Mouse (Mus musculus): ENCODE data around the gene Zfp541. TPM values are rescaled to one million over a fixed set of nuclear protein-coding genes. Genes with fewer than 3 reads are reported as not detected.
A peak's percentile ranks its signal among the peaks of the same experiment; 100 is the strongest.

Gene Zfp541
- polyA plus RNA-seq, 1 experiment from 2014 or later, result not detected

DNA sequence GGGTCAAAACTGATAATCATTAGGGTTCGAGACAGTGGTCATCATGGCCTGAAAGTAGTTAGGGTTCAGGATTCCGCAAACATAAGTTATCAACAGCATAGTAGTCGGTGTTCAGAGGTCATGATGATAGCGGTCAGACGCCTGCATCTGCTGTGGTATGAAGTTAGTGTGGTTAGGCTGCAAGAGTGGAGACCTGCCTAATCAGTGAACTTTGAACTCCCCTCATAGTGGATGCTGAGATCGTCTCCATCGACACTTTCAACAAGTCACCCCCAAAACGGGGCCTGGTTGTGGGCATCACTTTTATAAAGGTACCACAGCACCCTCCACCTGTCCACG, 58.6 kb downstream of the Zfp541 start:
- H3K4me1 ChIP-seq, result peaks cover 15% of the 10 kb centered on the region
- H3K4me2 ChIP-seq (replicated peaks), result peak overlapping the region; percentile 64
- ATAC-seq (replicated peaks), result no peak; the same call in none of the 2 replicates
- no peak overlapping the region for H3K27ac ChIP-seq (replicated peaks)
- peak overlapping the region; percentile 87 for H3K9ac ChIP-seq (replicated peaks)
- H3K27me3 ChIP-seq, result no peaks in the 10 kb centered on the region
- WGBS, result 54% methylated on average over 9 of the region's 9 CpGs
- H3K4me3 ChIP-seq, result peak overlapping the region; percentile 87
- H3K9me3 ChIP-seq, result no peaks in the 10 kb centered on the region
- peaks cover 22% of the 10 kb centered on the region for H3K36me3 ChIP-seq

DNA sequence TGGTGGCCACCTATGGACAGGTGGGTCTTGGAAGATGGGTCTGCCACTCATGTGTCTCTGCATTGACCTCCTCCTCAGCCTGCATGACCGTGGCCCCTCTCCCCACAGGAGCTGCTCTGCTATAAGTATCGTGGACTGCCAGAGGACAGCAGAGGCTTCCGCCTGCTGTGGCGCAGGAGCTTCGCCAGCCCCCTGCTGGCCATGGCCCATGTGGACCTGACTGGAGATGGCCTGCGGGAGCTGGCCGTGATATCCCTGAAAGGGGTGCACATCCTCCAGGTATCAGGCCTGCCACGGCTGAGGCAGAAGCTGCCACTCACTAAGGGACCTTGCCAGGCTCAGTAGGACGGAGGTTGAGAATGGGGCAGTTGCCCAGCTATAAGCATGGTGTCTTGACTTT, 64.2 kb downstream of the Zfp541 start:
- 0 out of 2 replicates have a peak, but pooled peaks cover 3% of the 10 kb centered on the region for H3K36me3 ChIP-seq
- H3K4me1 ChIP-seq, result peaks cover 25% of the 10 kb centered on the region
- ATAC-seq (replicated peaks), result no peak
- H3K9ac ChIP-seq (replicated peaks), result no peak overlapping the region
- no peaks in the 10 kb centered on the region for H3K9me3 ChIP-seq
- H3K4me2 ChIP-seq (replicated peaks), result no peak overlapping the region
- no peaks in the 10 kb centered on the region for H3K27me3 ChIP-seq
- WGBS, result 84% methylated on average over 9 of the region's 9 CpGs
- H3K4me3 ChIP-seq, result no peak overlapping the region
- H3K27ac ChIP-seq (replicated peaks), result no peak overlapping the region

DNA sequence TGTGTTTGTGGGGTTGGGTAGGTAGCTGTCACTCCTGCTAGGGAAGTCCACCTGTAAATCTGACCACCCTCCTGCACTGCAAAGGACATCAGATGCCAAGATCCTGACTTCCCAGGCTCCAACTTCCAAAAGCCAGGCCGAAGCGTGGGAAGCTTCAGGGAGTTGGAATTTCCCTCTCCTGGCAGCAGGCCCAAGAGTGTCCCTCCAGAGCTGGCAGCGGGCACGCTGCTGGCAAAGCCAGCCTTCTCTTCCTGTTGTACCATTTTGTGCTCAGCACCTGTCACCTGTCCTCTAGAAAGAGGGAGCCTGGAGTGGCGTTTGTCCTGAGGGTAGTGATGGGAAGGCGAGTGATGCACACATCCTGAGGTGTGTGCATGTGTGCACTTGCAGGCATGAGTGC, 66.7 kb downstream of the Zfp541 start:
- no peaks in the 10 kb centered on the region for H3K27me3 ChIP-seq
- no peaks in the 10 kb centered on the region for H3K9me3 ChIP-seq
- no peak overlapping the region for H3K4me2 ChIP-seq (replicated peaks)
- no peak overlapping the region for H3K9ac ChIP-seq (replicated peaks)
- peaks cover 48% of the 10 kb centered on the region for H3K4me1 ChIP-seq
- ATAC-seq (replicated peaks), result no peak
- 69% methylated on average over 6 of the region's 6 CpGs for WGBS
- no peak overlapping the region for H3K4me3 ChIP-seq
- no peak overlapping the region for H3K27ac ChIP-seq (replicated peaks)
- H3K36me3 ChIP-seq, result 0 out of 2 replicates have a peak, but pooled peaks cover 3% of the 10 kb centered on the region

DNA sequence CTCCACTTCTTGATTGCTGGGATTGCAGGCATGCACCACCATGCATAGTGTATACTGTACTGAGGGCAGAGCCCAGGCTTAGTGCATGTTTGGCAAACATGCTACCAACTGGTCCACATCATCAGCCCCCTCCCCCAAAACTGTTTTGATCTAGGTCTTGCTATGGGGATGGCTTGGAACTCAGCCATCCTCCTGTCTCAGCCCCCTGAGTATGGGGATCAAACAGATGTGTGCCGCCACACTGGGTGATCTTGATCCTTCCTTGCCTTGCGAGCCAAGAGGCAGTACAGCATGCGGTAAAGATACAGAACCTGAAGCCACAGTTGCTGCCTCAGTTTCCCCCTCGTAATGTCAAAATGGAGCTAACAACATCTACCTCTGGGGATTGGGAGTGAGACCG, 67.3 kb downstream of the Zfp541 start:
- Histone ChIP-seq H3K27ac (replicated peaks) (peak overlapping the region; percentile 77), H3K9me3 (no peaks in the 10 kb centered on the region), H3K4me3 (peak overlapping the region; percentile 64; the same call in 1 of the 2 replicates), H3K4me1 (peaks cover 54% of the 10 kb centered on the region), H3K27me3 (no peaks in the 10 kb centered on the region), H3K9ac (replicated peaks) (0 out of 2 replicates have a peak overlapping the region, but pooled peaks have one; percentile 71), H3K4me2 (replicated peaks) (peak overlapping the region; percentile 75), H3K36me3 (0 out of 2 replicates have a peak, but pooled peaks cover 3% of the 10 kb centered on the region)
- WGBS, result 62% methylated on average over 5 of the region's 5 CpGs
- ATAC-seq (replicated peaks), result no peak

DNA sequence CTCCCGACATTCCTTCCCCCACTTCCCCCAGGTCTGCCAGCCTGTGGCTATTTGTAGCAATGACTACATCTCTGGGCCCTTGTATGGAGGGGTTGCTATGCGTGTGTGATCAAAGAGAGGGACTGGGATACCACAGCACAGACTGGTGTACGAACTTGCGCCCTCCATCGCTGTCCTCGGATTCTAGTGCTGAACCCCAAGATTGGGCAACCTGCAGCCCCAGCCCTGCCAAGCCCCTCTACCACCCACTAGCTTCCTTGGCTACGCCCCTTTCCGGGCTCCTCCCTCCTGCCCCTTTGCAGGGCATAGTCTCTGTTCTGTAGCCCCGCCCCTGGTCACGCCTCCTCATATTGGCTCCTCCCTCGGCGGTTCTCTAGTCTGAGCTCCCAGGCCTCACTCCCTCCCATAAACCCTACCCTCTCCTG, 67.8 kb downstream of the Zfp541 start, which contains the start of gene Slc8a2:
TSS of gene Slc8a2 (plus strand) at position 406 of the 425 bp plus-strand sequence.
- peak; percentile 77 for ATAC-seq (replicated peaks)
- Histone ChIP-seq H3K9me3 (no peaks in the 10 kb centered on the region), H3K36me3 (0 out of 2 replicates have a peak, but pooled peaks cover 3% of the 10 kb centered on the region), H3K4me3 (peak within 1 kb of the TSS; percentile 64), H3K9ac (replicated peaks) (peak within 1 kb of the TSS; percentile 71), H3K27me3 (no peaks in the 10 kb centered on the region), H3K4me1 (peaks cover 59% of the 10 kb centered on the region), H3K27ac (replicated peaks) (peak within 1 kb of the TSS; percentile 77), H3K4me2 (replicated peaks) (peak within 1 kb of the TSS; percentile 75)
- WGBS, result under 1% methylated on average over 12 of the region's 12 CpGs

DNA sequence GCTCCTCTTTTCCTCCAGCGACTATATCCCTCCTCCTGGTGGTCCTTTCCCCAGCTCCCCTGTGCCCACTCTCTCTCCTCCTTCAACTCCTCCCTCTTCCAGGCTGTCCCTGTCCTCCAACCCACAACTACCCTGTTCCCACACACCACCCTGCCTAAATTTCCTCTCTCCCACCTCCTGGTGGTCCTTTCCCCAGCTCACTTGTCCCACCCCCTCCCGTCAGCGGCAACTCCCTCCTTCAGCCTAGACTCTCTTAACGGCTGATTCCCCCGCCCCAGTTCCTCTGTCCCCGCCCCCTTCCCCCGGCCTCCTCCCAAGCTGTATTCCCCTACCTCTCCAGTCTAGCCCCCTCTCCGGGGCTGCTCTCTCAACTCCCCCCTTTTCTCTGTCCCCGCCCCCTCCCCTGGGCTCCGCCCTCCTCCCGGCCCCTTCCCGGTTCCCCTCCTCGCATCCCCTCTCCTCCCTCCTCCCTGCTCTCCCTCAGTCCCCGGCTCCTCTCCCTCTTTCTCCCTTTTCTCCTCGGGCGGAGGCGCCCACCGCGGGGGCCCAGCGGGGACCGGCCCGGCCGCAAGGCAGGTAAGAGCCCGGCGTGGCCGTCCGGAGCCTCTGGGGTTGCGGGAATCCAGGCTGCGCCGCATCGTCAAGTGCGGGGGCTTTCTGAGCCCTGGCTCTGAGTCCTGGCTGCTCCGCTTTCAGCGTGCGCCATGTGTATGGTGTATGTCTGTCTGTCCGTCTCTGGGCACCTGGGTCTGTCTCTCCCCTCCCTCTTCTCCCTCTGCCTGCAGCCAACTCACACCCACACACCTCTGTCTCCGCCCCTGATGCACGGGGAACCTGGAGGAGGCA, 68.5 kb downstream of the Zfp541 start:
- Histone ChIP-seq H3K27me3 (no peaks in the 10 kb centered on the region), H3K4me2 (replicated peaks) (peak overlapping the region; percentile 75), H3K4me1 (peaks cover 65% of the 10 kb centered on the region), H3K9ac (replicated peaks) (peak overlapping the region; percentile 71), H3K36me3 (0 out of 2 replicates have a peak, but pooled peaks cover 3% of the 10 kb centered on the region), H3K27ac (replicated peaks) (peak overlapping the region; percentile 77), H3K4me3 (peak overlapping the region; percentile 64), H3K9me3 (no peaks in the 10 kb centered on the region)
- peak; percentile 71 for ATAC-seq (replicated peaks)
- under 1% methylated on average over 37 of the region's 38 CpGs for WGBS

DNA sequence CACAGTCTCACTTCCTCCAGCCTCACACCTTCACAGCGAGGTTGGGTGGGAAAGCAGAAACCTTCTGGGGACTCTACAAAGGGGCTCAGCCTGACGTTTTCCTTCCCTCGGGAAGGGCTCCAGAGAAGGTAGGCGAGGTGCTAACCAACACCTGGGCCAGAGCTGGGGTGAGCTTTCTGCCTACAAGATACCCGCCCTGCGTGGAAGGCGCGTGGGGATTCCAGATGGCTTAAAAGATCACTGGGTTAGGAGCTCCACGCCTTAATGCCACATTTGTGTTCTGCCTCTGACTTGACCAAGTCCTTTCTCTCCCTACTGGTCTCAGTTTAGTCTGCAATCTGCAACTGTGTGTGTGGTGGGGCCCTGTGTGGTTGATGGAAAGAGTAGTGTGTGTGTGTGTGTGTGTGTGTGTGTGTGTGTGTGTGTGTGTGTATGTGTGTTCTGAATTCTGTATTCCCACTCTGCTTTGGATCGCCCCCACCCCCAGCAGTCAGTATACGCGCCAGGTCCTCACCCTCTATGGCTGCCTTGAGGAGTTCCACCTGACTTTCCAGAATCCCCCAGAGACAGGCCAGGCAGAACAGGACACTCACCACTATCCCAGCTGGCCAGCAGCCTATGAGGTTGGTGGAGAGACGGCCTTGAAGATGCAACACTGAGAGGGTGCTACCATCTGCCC, 69.5 kb downstream of the Zfp541 start:
- Histone ChIP-seq H3K36me3 (0 out of 2 replicates have a peak, but pooled peaks cover 3% of the 10 kb centered on the region), H3K27ac (replicated peaks) (peak overlapping the region; percentile 77; the same call in 1 of the 2 replicates), H3K27me3 (no peaks in the 10 kb centered on the region), H3K9me3 (no peaks in the 10 kb centered on the region), H3K9ac (replicated peaks) (peak overlapping the region; percentile 71), H3K4me1 (peaks cover 75% of the 10 kb centered on the region), H3K4me2 (replicated peaks) (peak overlapping the region; percentile 75), H3K4me3 (peak overlapping the region; percentile 64)
- no peak for ATAC-seq (replicated peaks)
- 30% methylated on average over 13 of the region's 13 CpGs for WGBS

DNA sequence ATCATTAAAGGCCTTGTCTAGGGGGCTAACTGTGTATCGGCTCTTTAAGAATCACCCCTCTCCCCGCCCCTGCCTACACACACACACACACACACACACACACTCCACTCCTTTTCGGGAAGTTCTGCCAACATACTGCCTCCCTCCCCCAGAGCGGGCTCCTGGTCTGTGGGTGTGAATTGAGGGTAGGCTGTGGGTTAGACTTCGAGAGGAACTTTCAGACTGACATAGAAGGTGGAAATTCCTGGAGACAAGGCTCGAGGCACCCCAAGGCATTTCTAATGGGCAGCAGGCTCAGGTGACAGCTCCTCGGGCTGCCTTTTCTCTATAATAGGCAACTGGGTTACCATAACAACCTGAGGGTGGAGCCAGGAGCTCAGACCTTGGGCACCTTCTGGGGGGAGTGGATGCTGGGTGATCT, 70.6 kb downstream of the Zfp541 start:
- 1% methylated on average over 7 of the region's 7 CpGs for WGBS
- H3K9ac ChIP-seq (replicated peaks), result no peak overlapping the region
- H3K4me1 ChIP-seq, result peaks cover 78% of the 10 kb centered on the region
- H3K9me3 ChIP-seq, result no peaks in the 10 kb centered on the region
- H3K27ac ChIP-seq (replicated peaks), result no peak overlapping the region
- no peaks in the 10 kb centered on the region for H3K36me3 ChIP-seq
- H3K4me3 ChIP-seq, result peak overlapping the region; percentile 64; the same call in 1 of the 2 replicates
- H3K4me2 ChIP-seq (replicated peaks), result peak overlapping the region; percentile 75
- no peaks in the 10 kb centered on the region for H3K27me3 ChIP-seq
- no peak for ATAC-seq (replicated peaks)

DNA sequence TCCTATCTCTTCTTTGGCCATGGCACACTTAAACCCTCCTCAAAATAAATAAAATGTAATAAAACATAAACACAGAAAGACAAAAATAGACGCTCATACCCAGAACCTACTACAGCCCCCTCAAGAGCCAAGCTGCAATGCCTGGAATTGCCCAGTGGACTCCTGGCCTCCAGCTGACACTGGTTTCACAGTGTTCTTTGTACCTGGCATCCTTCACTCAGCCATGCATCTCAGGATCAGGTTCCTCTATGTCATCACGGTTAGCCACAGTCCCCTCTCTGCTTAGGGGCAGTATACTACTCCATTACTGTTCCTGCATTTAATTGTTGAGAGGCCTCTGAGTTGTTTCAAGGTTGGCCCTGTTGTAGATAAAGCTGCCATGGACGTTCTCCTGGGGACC, 71.3 kb downstream of the Zfp541 start:
- 63% methylated on average over 3 of the region's 3 CpGs for WGBS
- H3K9me3 ChIP-seq, result no peaks in the 10 kb centered on the region
- peaks cover 78% of the 10 kb centered on the region for H3K4me1 ChIP-seq
- H3K4me3 ChIP-seq, result no peak overlapping the region
- H3K36me3 ChIP-seq, result no peaks in the 10 kb centered on the region
- no peak overlapping the region for H3K4me2 ChIP-seq (replicated peaks)
- ATAC-seq (replicated peaks), result no peak
- no peaks in the 10 kb centered on the region for H3K27me3 ChIP-seq
- no peak overlapping the region for H3K9ac ChIP-seq (replicated peaks)
- H3K27ac ChIP-seq (replicated peaks), result no peak overlapping the region

DNA sequence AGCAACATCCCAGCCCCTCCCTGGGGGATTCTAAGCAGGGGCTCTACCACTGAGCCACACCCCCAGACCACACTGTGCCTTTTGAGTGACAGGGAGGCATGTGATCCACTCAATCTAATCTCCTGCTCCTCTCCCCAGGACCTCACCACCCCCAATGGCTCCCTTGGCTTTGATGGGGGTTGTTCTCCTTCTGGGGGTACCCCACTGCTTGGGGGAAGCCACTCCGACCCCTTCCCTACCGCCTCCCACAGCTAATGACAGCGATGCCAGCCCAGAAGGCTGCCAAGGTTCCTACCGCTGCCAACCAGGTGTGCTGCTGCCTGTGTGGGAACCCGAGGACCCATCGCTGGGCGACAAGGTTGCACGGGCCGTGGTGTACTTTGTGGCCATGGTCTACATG, 72.1 kb downstream of the Zfp541 start:
- WGBS, result 91% methylated on average over 9 of the region's 9 CpGs
- no peaks in the 10 kb centered on the region for H3K27me3 ChIP-seq
- H3K27ac ChIP-seq (replicated peaks), result peak overlapping the region; percentile 71; the same call in 1 of the 2 replicates
- no peak for ATAC-seq (replicated peaks)
- H3K4me2 ChIP-seq (replicated peaks), result no peak overlapping the region
- no peaks in the 10 kb centered on the region for H3K9me3 ChIP-seq
- H3K4me3 ChIP-seq, result no peak overlapping the region
- H3K9ac ChIP-seq (replicated peaks), result no peak overlapping the region
- H3K36me3 ChIP-seq, result no peaks in the 10 kb centered on the region
- peaks cover 72% of the 10 kb centered on the region for H3K4me1 ChIP-seq

DNA sequence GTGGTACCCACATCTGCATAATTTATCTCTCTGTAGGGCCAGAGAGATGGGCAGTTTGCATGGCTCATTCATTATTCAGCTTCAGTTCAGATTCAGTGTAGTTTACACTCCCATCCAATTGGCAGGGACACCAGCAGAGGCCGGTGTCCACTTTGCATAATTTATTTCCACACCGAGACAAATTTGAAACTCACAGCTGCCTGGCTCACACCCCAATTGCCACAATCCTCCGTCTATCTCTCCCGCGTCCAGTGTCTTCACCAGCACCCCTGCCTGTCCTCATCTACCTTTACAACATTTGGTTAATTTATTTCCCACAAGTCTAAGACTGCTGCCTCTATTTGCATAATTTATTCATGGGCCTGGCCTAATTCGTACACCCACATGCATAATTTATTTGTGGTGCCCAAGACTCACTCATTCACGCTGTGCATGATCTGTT, 73.4 kb downstream of the Zfp541 start:
- 9% methylated on average over 7 of the region's 7 CpGs for WGBS
- peaks cover 60% of the 10 kb centered on the region for H3K4me1 ChIP-seq
- H3K36me3 ChIP-seq, result no peaks in the 10 kb centered on the region
- H3K4me2 ChIP-seq (replicated peaks), result peak overlapping the region; percentile 32
- H3K27ac ChIP-seq (replicated peaks), result peak overlapping the region; percentile 71
- peak; percentile 61 for ATAC-seq (replicated peaks)
- H3K27me3 ChIP-seq, result no peaks in the 10 kb centered on the region
- H3K4me3 ChIP-seq, result 0 out of 2 replicates have a peak overlapping the region, but pooled peaks have one; percentile 14
- H3K9ac ChIP-seq (replicated peaks), result no peak overlapping the region
- H3K9me3 ChIP-seq, result no peaks in the 10 kb centered on the region
